Comparison of ENCODE assay signal across 8 mouse cellular contexts in genomic region chr14:17402751-17403479, GRCm38 (mm10).
DNase-seq lines count a peak whose midpoint lies in the region; ATAC-seq and TF ChIP-seq lines count a peak whose summit lies in the region.

No protein-coding gene starts in this region.

- no peak overlapping the region for H3K27ac ChIP-seq in cerebellum, adult 2 months (ENCODE audit: insufficient read depth, low read length)
- no peak overlapping the region for H3K27ac ChIP-seq in kidney, embryonic 14.5 days (ENCODE audit: low read depth, low read length)
- no peak overlapping the region for H3K27ac ChIP-seq in liver, embryonic 11.5 days (ENCODE audit: low read depth, low read length)
- H3K27ac ChIP-seq in neural tube, embryonic 13.5 days (replicated peaks): no peak overlapping the region

- no peaks in the 10 kb centered on the region for H3K9me3 ChIP-seq in kidney, embryonic 14.5 days (ENCODE audit: control insufficient read depth, low read length)
- no peaks in the 10 kb centered on the region for H3K9me3 ChIP-seq in liver, embryonic 11.5 days (ENCODE audit: control insufficient read depth, low read length)
- H3K9me3 ChIP-seq in neural tube, embryonic 13.5 days: no peaks in the 10 kb centered on the region

- DNase-seq in 3T3-L1 (ENCODE audit: low read depth, low spot score): peak; percentile 70
- DNase-seq in CD4-positive, CD25-positive, alpha-beta regulatory T cell, adult 2 months (ENCODE audit: low read depth, low spot score): peak; percentile 74
- peak; percentile 23 to 26 for DNase-seq in cerebellum, adult 2 months
- DNase-seq in forelimb bud, embryonic 11.5 days (ENCODE audit: low read depth, low spot score): peak; percentile 78
- DNase-seq in liver, embryonic 11.5 days (ENCODE audit: low spot score): no peak
- no peak for DNase-seq in ovary, postnatal 36 days (ENCODE audit: low spot score)

- no peaks in the 10 kb centered on the region for H3K36me3 ChIP-seq in kidney, embryonic 14.5 days (ENCODE audit: control insufficient read depth, insufficient read depth, low read length)
- no peaks in the 10 kb centered on the region for H3K36me3 ChIP-seq in liver, embryonic 11.5 days (ENCODE audit: control insufficient read depth, insufficient read depth, low read length)
- no peaks in the 10 kb centered on the region for H3K36me3 ChIP-seq in neural tube, embryonic 13.5 days

- no peak overlapping the region for H3K4me2 ChIP-seq in kidney, embryonic 14.5 days (replicated peaks; ENCODE audit: low read depth, low read length)
- no peak overlapping the region for H3K4me2 ChIP-seq in liver, embryonic 11.5 days
- no peak overlapping the region for H3K4me2 ChIP-seq in neural tube, embryonic 13.5 days

- ATAC-seq in kidney, embryonic 14.5 days (ENCODE audit: low FRiP score, low TSS enrichment): peak; percentile 90
- peak; percentile 57 for ATAC-seq in liver, embryonic 11.5 days (replicated peaks; ENCODE audit: low FRiP score)
- peak; percentile 82 for ATAC-seq in neural tube, embryonic 13.5 days (ENCODE audit: low read depth)

- H3K4me1 ChIP-seq in cerebellum, adult 2 months (ENCODE audit: control insufficient read depth, insufficient read depth, low read length): no peaks in the 10 kb centered on the region
- no peaks in the 10 kb centered on the region for H3K4me1 ChIP-seq in kidney, embryonic 14.5 days (ENCODE audit: control insufficient read depth, insufficient read depth, low read length)
- no peaks in the 10 kb centered on the region for H3K4me1 ChIP-seq in liver, embryonic 11.5 days (replicated peaks; ENCODE audit: control insufficient read depth, insufficient read depth, low read length)
- H3K4me1 ChIP-seq in neural tube, embryonic 13.5 days (replicated peaks): no peaks in the 10 kb centered on the region

- TF ChIP-seq CTCF in cerebellum, adult 2 months (IDR thresholded peaks at IDR 0.05; ENCODE audit: borderline replicate concordance, insufficient read depth, low read depth, low read length): peak; percentile 75

- 24% methylated on average over 7 of the region's 7 CpGs for WGBS in cerebellum, adult 2 months
- WGBS in kidney, embryonic 14.5 days: 40% methylated on average over 7 of the region's 7 CpGs
- 41% methylated on average over 7 of the region's 7 CpGs for WGBS in liver, embryonic 11.5 days
- WGBS in neural tube, embryonic 13.5 days: 48% methylated on average over 7 of the region's 7 CpGs

- H3K4me3 ChIP-seq in cerebellum, adult 2 months (replicated peaks; ENCODE audit: insufficient read depth, low read depth, low read length): no peak overlapping the region
- H3K4me3 ChIP-seq in kidney, embryonic 14.5 days (ENCODE audit: low read length): no peak overlapping the region
- no peak overlapping the region for H3K4me3 ChIP-seq in liver, embryonic 11.5 days (ENCODE audit: low read depth, low read length)
- H3K4me3 ChIP-seq in neural tube, embryonic 13.5 days: no peak overlapping the region

- no peak overlapping the region for H3K9ac ChIP-seq in kidney, embryonic 14.5 days (ENCODE audit: low read depth, low read length)
- H3K9ac ChIP-seq in liver, embryonic 11.5 days (ENCODE audit: low read depth, low read length): no peak overlapping the region
- H3K9ac ChIP-seq in neural tube, embryonic 13.5 days: peak overlapping the region; percentile 17; the same call in 1 of the 2 replicates

- TF ChIP-seq POLR2A in cerebellum, adult 2 months (IDR thresholded peaks at IDR 0.05; ENCODE audit: borderline replicate concordance, insufficient read depth, low read length): no peak

- H3K27me3 ChIP-seq in cerebellum, adult 2 months (ENCODE audit: control insufficient read depth, insufficient read depth, low read length): no peaks in the 10 kb centered on the region
- no peaks in the 10 kb centered on the region for H3K27me3 ChIP-seq in kidney, embryonic 14.5 days (ENCODE audit: control insufficient read depth, insufficient read depth, low read length)
- no peaks in the 10 kb centered on the region for H3K27me3 ChIP-seq in liver, embryonic 11.5 days (replicated peaks; ENCODE audit: control insufficient read depth, insufficient read depth, low read length)
- no peaks in the 10 kb centered on the region for H3K27me3 ChIP-seq in neural tube, embryonic 13.5 days

Comparison
In these comparisons a context has a peak if more than half of its experiments do, and no peak if none do; other contexts are left out.
1. DNase-seq: peak in 3T3-L1 (single experiment), CD4-positive, CD25-positive, alpha-beta regulatory T cell, adult 2 months (single experiment), cerebellum, adult 2 months (2 of 2) and forelimb bud, embryonic 11.5 days (single experiment); none in liver, embryonic 11.5 days (single experiment) and ovary, postnatal 36 days (single experiment).
2. Peak in every context shown above with its lines, with median percentiles within 50 percentile points of each other: ATAC-seq.